Mouse (Mus musculus): ENCODE measurements around the gene Olfr102. TPM values are rescaled to one million over a fixed set of nuclear protein-coding genes. Genes with fewer than 3 reads are reported as not detected.

Gene Olfr102
- polyA plus RNA-seq, 1 experiment from 2014 or later = not detected

DNA sequence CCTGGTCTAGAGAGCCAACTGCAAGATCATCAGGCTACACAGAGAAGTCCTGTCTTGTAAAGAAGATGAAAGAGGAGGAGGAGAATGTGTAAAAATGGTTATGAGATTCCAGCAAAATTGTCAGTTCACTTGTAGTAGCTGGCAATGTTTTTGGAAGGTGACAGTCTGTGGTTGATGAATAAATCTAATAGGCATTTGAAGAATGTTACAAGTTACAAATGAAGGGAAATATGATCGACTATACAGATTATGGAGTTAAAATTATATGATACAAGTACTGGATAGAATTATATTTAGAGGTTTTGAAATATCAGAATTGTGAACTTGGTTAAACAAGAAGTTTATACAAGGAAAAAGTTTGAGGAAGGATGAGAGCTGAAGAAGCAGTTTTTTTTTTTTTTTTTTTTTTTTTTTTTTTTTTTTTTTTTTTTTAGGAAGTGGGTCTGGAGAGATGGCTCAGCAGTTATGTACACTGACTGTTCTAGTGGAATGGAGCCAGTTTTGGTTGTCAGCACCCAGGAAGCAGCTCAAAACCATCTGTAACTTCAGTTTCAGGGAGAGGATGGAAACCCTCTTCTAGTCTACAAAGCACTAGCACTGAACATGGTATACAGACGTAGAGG is 41.1 kb downstream of the Olfr102 start:
- Histone ChIP-seq H3K27ac (no peak overlapping the region), H3K4me2 (replicated peaks) (no peak overlapping the region), H3K9me3 (ENCODE audit: control insufficient read depth, low read length) (no peaks in the 10 kb centered on the region), H3K4me3 (replicated peaks; ENCODE audit: low read length) (no peak overlapping the region), H3K27me3 (ENCODE audit: control insufficient read depth, insufficient read depth, low read length) (peaks cover 4% of the 10 kb centered on the region; the same call in 1 of the 2 replicates), H3K9ac (no peak overlapping the region), H3K36me3 (replicated peaks; ENCODE audit: control insufficient read depth, insufficient read depth) (no peaks in the 10 kb centered on the region), H3K4me1 (replicated peaks; ENCODE audit: control insufficient read depth, insufficient read depth, low read length) (no peaks in the 10 kb centered on the region)
- WGBS = 85% methylated on average over 2 of the region's 2 CpGs
- ATAC-seq (ENCODE audit: low FRiP score) (no peak), DNase-seq (ENCODE audit: low spot score) (no peak)

DNA sequence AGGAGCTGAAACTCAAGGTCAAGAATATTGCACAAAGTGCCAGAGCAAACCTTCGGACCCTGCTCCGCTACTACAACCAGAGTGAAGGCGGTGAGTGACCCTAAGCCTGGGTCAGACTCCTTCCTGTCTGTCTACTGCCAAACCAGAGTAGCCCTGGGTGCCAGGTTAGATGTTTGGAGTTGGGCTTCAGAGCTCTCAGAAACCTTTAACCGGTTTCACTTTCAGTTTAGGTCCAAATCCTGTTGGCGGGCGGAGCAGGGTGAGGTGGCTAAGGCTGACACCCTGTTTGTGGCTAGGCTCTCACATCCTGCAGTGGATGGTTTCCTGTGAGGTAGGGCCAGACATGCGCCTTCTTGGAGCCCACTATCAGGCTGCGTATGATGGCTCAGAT is 46.2 kb downstream of the Olfr102 start:
- no peaks in the 10 kb centered on the region for H3K36me3 ChIP-seq (replicated peaks; ENCODE audit: control insufficient read depth, insufficient read depth)
- DNase-seq (ENCODE audit: low spot score) (no peak), ATAC-seq (ENCODE audit: low FRiP score) (no peak)
- H3K4me1 ChIP-seq (replicated peaks; ENCODE audit: control insufficient read depth, insufficient read depth, low read length) = no peaks in the 10 kb centered on the region
- peaks cover 4% of the 10 kb centered on the region; the same call in 1 of the 2 replicates for H3K27me3 ChIP-seq (ENCODE audit: control insufficient read depth, insufficient read depth, low read length)
- no peaks in the 10 kb centered on the region for H3K9me3 ChIP-seq (ENCODE audit: control insufficient read depth, low read length)
- H3K4me2 ChIP-seq (replicated peaks) = peak overlapping the region; percentile 94
- 68% methylated on average over 8 of the region's 8 CpGs for WGBS
- no peak overlapping the region for H3K27ac ChIP-seq
- H3K9ac ChIP-seq = peak overlapping the region; percentile 51
- H3K4me3 ChIP-seq (replicated peaks; ENCODE audit: low read length) = peak overlapping the region; percentile 47

DNA sequence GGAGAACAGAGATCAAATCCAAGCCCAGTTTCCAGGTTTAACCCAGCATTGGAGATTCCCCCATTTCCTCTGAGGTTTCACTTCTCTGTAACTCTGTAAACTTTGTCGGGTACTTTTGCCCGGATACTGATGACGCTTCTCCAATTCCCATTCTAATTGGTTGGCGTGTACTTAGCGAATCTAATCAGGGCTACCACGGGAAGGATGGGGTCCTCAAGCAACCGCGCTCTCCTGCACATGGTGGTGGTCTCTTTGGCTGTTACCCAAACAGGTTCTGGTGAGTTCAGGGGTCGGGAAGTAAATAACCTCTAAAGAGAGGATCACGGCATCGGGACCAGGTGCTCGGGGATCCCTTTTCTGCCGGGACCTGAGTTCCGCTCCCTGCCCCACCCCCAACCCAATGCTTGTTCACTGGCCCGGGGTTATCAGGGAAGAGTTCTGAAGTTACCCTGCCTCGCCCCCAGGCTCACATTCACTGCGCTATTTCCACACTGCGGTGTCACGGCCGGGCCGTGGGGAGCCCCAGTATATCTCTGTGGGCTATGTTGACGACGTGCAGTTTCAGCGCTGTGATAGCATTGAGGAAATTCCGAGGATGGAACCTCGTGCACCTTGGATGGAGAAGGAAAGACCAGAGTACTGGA is 46.7 kb downstream of the Olfr102 start, which contains the start of gene H2-M3:
TSS of gene H2-M3 (plus strand) at position 163 of the 644 bp plus-strand sequence.
- H3K4me3 ChIP-seq (replicated peaks; ENCODE audit: low read length) = peak within 1 kb of the TSS; percentile 47
- peaks cover 4% of the 10 kb centered on the region; the same call in 1 of the 2 replicates for H3K27me3 ChIP-seq (ENCODE audit: control insufficient read depth, insufficient read depth, low read length)
- H3K27ac ChIP-seq = no peak within 1 kb of the TSS
- WGBS = 5% methylated on average over 26 of the region's 26 CpGs
- H3K4me1 ChIP-seq (replicated peaks; ENCODE audit: control insufficient read depth, insufficient read depth, low read length) = no peaks in the 10 kb centered on the region
- ATAC-seq (ENCODE audit: low FRiP score) (peak; percentile 97), DNase-seq (ENCODE audit: low spot score) (peak; percentile 99)
- H3K9me3 ChIP-seq (ENCODE audit: control insufficient read depth, low read length) = no peaks in the 10 kb centered on the region
- no peaks in the 10 kb centered on the region for H3K36me3 ChIP-seq (replicated peaks; ENCODE audit: control insufficient read depth, insufficient read depth)
- peak within 1 kb of the TSS; percentile 51 for H3K9ac ChIP-seq
- peak within 1 kb of the TSS; percentile 94 for H3K4me2 ChIP-seq (replicated peaks)

DNA sequence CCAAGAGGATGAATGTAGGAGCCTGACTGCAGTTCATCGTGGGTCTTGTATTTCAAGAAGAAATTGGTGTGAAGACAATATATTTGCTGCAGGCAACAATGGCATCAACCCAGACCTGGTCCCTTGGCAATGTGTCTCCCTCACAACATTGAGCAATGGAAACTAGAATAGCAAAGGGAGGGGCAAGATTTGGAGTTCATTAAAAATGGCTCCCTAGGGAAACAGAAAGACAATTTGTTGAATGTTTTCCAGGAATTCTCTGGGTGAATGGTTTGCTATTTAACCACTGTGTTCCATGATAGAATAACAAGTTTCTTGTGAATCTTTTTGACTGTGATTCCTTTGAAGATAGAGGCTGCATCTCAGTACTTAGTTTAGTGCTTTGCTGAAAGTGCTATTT is 53.2 kb downstream of the Olfr102 start, which contains the start of gene Olfr98:
TSS of gene Olfr98 (minus strand) at position 124 of the 400 bp plus-strand sequence.
- Histone ChIP-seq H3K36me3 (replicated peaks; ENCODE audit: control insufficient read depth, insufficient read depth) (no peaks in the 10 kb centered on the region), H3K9me3 (ENCODE audit: control insufficient read depth, low read length) (no peaks in the 10 kb centered on the region), H3K4me3 (replicated peaks; ENCODE audit: low read length) (no peak within 1 kb of the TSS), H3K27me3 (ENCODE audit: control insufficient read depth, insufficient read depth, low read length) (no peaks in the 10 kb centered on the region), H3K4me1 (replicated peaks; ENCODE audit: control insufficient read depth, insufficient read depth, low read length) (no peaks in the 10 kb centered on the region), H3K4me2 (replicated peaks) (no peak within 1 kb of the TSS), H3K27ac (no peak within 1 kb of the TSS), H3K9ac (no peak within 1 kb of the TSS)
- WGBS = 81% methylated on average over 1 of the region's 1 CpGs
- DNase-seq (ENCODE audit: low spot score) (no peak), ATAC-seq (ENCODE audit: low FRiP score) (no peak)

Other genes starting within 250 kb of the Olfr102 start
- not detected in 2 replicates for gene Olfr90, start 228.6 kb downstream of the Olfr102 start, polyA plus RNA-seq (2014; fragmentation: Nextera tagmentation; extraction: Ambion mirVana)
- not detected in 2 replicates for gene Olfr91, start 218.8 kb downstream of the Olfr102 start, polyA plus RNA-seq (2014; fragmentation: Nextera tagmentation; extraction: Ambion mirVana)
- not detected in 2 replicates for gene Olfr92, start 197.0 kb downstream of the Olfr102 start, polyA plus RNA-seq (2014; fragmentation: Nextera tagmentation; extraction: Ambion mirVana)
- not detected in 2 replicates for gene Olfr93, start 155.6 kb downstream of the Olfr102 start, polyA plus RNA-seq (2014; fragmentation: Nextera tagmentation; extraction: Ambion mirVana)
- gene Ubd, start 123.2 kb downstream of the Olfr102 start, polyA plus RNA-seq (2014; fragmentation: Nextera tagmentation; extraction: Ambion mirVana) = not detected in 2 replicates
- gene Olfr94, start 116.1 kb downstream of the Olfr102 start, polyA plus RNA-seq (2014; fragmentation: Nextera tagmentation; extraction: Ambion mirVana) = 0.21 TPM in 1 of 2 replicates, not detected in the other
- gene Olfr95, start 103.9 kb downstream of the Olfr102 start, polyA plus RNA-seq (2014; fragmentation: Nextera tagmentation; extraction: Ambion mirVana) = not detected in 2 replicates
- not detected in 2 replicates for gene Olfr96, start 96.9 kb downstream of the Olfr102 start, polyA plus RNA-seq (2014; fragmentation: Nextera tagmentation; extraction: Ambion mirVana)
- not detected in 2 replicates for gene Olfr97, start 79.7 kb downstream of the Olfr102 start, polyA plus RNA-seq (2014; fragmentation: Nextera tagmentation; extraction: Ambion mirVana)
- not detected in 2 replicates for gene Olfr98, start 53.3 kb downstream of the Olfr102 start, polyA plus RNA-seq (2014; fragmentation: Nextera tagmentation; extraction: Ambion mirVana)
- gene H2-M3, start 46.8 kb downstream of the Olfr102 start, polyA plus RNA-seq (2014; fragmentation: Nextera tagmentation; extraction: Ambion mirVana) = 0.90 and 1.8 TPM in 2 replicates
- gene Olfr99, start 33.6 kb downstream of the Olfr102 start, polyA plus RNA-seq (2014; fragmentation: Nextera tagmentation; extraction: Ambion mirVana) = not detected in 2 replicates
- not detected in 2 replicates for gene Olfr101, start 12.7 kb downstream of the Olfr102 start, polyA plus RNA-seq (2014; fragmentation: Nextera tagmentation; extraction: Ambion mirVana)
- not detected in 2 replicates for gene Olfr103, start 22.6 kb upstream of the Olfr102 start, polyA plus RNA-seq (2014; fragmentation: Nextera tagmentation; extraction: Ambion mirVana)
- not detected in 2 replicates for gene Olfr104-ps, start 42.5 kb upstream of the Olfr102 start, polyA plus RNA-seq (2014; fragmentation: Nextera tagmentation; extraction: Ambion mirVana)
- gene Olfr105-ps, start 62.0 kb upstream of the Olfr102 start, polyA plus RNA-seq (2014; fragmentation: Nextera tagmentation; extraction: Ambion mirVana) = not detected in 2 replicates
- gene Olfr106-ps, start 73.3 kb upstream of the Olfr102 start, polyA plus RNA-seq (2014; fragmentation: Nextera tagmentation; extraction: Ambion mirVana) = not detected in 2 replicates
- gene Olfr107, start 82.2 kb upstream of the Olfr102 start, polyA plus RNA-seq (2014; fragmentation: Nextera tagmentation; extraction: Ambion mirVana) = not detected in 2 replicates
- gene Olfr108, start 128.4 kb upstream of the Olfr102 start, polyA plus RNA-seq (2014; fragmentation: Nextera tagmentation; extraction: Ambion mirVana) = not detected in 2 replicates
- gene Olfr109, start 141.9 kb upstream of the Olfr102 start, polyA plus RNA-seq (2014; fragmentation: Nextera tagmentation; extraction: Ambion mirVana) = not detected in 2 replicates
- not detected in 2 replicates for gene H2-M2, start 166.5 kb upstream of the Olfr102 start, polyA plus RNA-seq (2014; fragmentation: Nextera tagmentation; extraction: Ambion mirVana)
- gene Olfr110, start 175.4 kb upstream of the Olfr102 start, polyA plus RNA-seq (2014; fragmentation: Nextera tagmentation; extraction: Ambion mirVana) = not detected in 2 replicates
- gene Olfr111, start 191.0 kb upstream of the Olfr102 start, polyA plus RNA-seq (2014; fragmentation: Nextera tagmentation; extraction: Ambion mirVana) = not detected in 2 replicates